Mouse (Mus musculus) lung, embryonic 16.5 days (tissue): ENCODE measurements at regions not wholly inside any gene's neighbourhood (a gene's known extent, or its start where the extent isn't known, plus 50 kb on each side); places are given as distances from the start of the nearest gene placed in this dataset.

Source experiments
- ATAC-seq: fragments of 200-750 bp; cut with Nextera tagmentation; 2 replicates; pipeline ENCODE4 v1.8.0; 2017; ENCODE audit warnings: low read depth, mild to moderate bottlenecking, moderate library complexity
- H3K27ac ChIP-seq: fragments of 300-500 bp; sonication (generic); 2 replicates; pipeline ENCODE4 v1.5.1; 2014; ENCODE audit warnings: mild to moderate bottlenecking, control low read depth, low read length
- H3K27me3 ChIP-seq: fragments of 300-500 bp; sonication (generic); 2 replicates; pipeline ENCODE4 v1.6.1; 2014; ENCODE audit warnings: low read depth, low read length, mixed read lengths; ENCODE audit not compliant: control insufficient read depth, insufficient read depth
- H3K36me3 ChIP-seq: fragments of 300-500 bp; sonication (generic); 2 replicates; pipeline ENCODE4 v1.6.1; 2014; ENCODE audit warnings: low read length; ENCODE audit not compliant: control insufficient read depth, insufficient read depth
- H3K4me1 ChIP-seq: fragments of 300-500 bp; sonication (generic); replicated peaks from 2 replicates; pipeline ENCODE4 v1.6.1; 2014; ENCODE audit warnings: low read length, mixed read lengths; ENCODE audit not compliant: control insufficient read depth, insufficient read depth
- H3K4me2 ChIP-seq: fragments of 300-500 bp; sonication (generic); 2 replicates; pipeline ENCODE4 v1.6.1; 2014; ENCODE audit warnings: low read depth, low read length, control low read depth
- H3K4me3 ChIP-seq: fragments of 300-500 bp; sonication (generic); 2 replicates; pipeline ENCODE4 v1.5.1; 2014; ENCODE audit warnings: mild to moderate bottlenecking, low read length, control low read depth
- H3K9ac ChIP-seq: fragments of 300-500 bp; sonication (generic); 2 replicates; pipeline ENCODE4 v1.6.1; 2014; ENCODE audit warnings: low read length, control low read depth
- H3K9me3 ChIP-seq: fragments of 300-500 bp; sonication (generic); 2 replicates; pipeline ENCODE4 v1.6.1; 2016; ENCODE audit warnings: low read length; ENCODE audit not compliant: control insufficient read depth
- WGBS: fragments of 180-500 bp; shearing (Covaris S2); extraction: QIAGEN DNeasy Blood & Tissue Kit; methylation state at CpG from one replicate; pipeline ENCODE4 v1.1.7; 2014; 5-methylcytosine and 5-hydroxymethylcytosine counted together

GRCm38 (mm10) chr9:30824056-30824625, 98.1 kb downstream of the Adamts15 start:
- ATAC-seq: peak; percentile 74

GRCm38 (mm10) chr9:30820806-30821375, 101.4 kb downstream of the Adamts15 start:
- Histone ChIP-seq H3K9ac (no peak overlapping the region), H3K27me3 (peaks cover 9% of the 10 kb centered on the region), H3K4me2 (no peak overlapping the region), H3K27ac (no peak overlapping the region), H3K4me3 (no peak overlapping the region), H3K36me3 (no peaks in the 10 kb centered on the region), H3K9me3 (no peaks in the 10 kb centered on the region), H3K4me1 (no peaks in the 10 kb centered on the region)
- WGBS: 71% methylated on average over 2 of the region's 2 CpGs
- ATAC-seq: peak; percentile 48; the same call in 1 of the 2 replicates

More at GRCm38 (mm10) chr9:30824056-30824625, 98.1 kb downstream of the Adamts15 start:
- Histone ChIP-seq H3K36me3 (no peaks in the 10 kb centered on the region), H3K27me3 (peaks cover 22% of the 10 kb centered on the region), H3K4me2 (no peak overlapping the region), H3K4me3 (no peak overlapping the region), H3K27ac (no peak overlapping the region), H3K9me3 (0 out of 2 replicates have a peak, but pooled peaks cover 3% of the 10 kb centered on the region), H3K4me1 (peaks cover 4% of the 10 kb centered on the region; the same call in 1 of the 2 replicates), H3K9ac (no peak overlapping the region)
- 31% methylated on average over 4 of the region's 4 CpGs for WGBS

GRCm38 (mm10) chr9:30813246-30813645, 109.0 kb downstream of the Adamts15 start:
- Histone ChIP-seq H3K9ac (no peak overlapping the region), H3K4me1 (peaks cover 9% of the 10 kb centered on the region; the same call in 1 of the 2 replicates), H3K4me3 (no peak overlapping the region), H3K27ac (no peak overlapping the region), H3K36me3 (no peaks in the 10 kb centered on the region), H3K27me3 (peaks cover 3% of the 10 kb centered on the region), H3K9me3 (no peaks in the 10 kb centered on the region), H3K4me2 (no peak overlapping the region)
- WGBS: 45% methylated on average over 4 of the region's 4 CpGs
- no peak for ATAC-seq

DNA sequence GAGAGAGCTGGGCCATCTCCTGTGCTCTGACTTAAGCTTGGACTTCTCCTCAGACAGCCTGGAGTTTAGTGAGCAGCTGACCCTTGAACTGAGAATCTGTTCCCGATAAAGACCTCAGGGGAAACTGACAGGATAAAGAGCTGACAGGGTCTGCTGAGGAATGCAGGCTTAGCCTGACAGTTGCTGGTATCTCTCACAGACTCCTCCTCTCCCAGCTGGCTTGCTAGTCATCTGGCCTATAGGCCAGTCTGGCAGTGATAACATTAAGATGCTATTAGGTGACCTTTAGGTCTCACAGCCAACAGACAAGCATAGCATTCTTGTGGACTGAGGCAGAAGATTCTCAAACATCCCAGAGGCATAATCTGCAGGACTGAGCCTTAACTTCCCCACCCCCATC, 111.4 kb downstream of the Adamts15 start:
- H3K9ac ChIP-seq: no peak overlapping the region
- H3K4me3 ChIP-seq: no peak overlapping the region
- H3K4me1 ChIP-seq: peaks cover 9% of the 10 kb centered on the region; the same call in 1 of the 2 replicates
- peak; percentile 15; the same call in 1 of the 2 replicates for ATAC-seq
- no peak overlapping the region for H3K27ac ChIP-seq
- H3K4me2 ChIP-seq: no peak overlapping the region
- H3K27me3 ChIP-seq: peaks cover 3% of the 10 kb centered on the region
- H3K9me3 ChIP-seq: no peaks in the 10 kb centered on the region
- H3K36me3 ChIP-seq: no peaks in the 10 kb centered on the region
- WGBS: 27% methylated on average over 1 of the region's 1 CpGs

DNA sequence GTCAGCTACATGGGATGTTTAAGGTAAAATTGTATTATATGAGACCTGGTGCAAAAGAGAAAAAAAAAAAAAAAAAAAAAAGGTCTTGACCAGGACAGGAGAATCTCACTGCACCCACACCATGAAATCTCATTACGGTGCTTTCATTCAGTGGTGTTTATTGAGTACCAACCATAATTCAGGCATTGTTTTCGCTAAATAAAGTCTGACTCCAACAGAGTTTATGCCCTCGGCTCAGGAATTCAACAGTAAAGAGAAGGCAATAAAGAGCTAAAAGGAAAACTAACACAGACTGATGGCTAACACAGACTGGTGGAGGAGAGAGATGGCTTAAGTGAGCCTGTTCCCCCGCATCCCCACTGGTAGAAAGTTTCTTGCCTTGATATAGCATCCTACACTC, 112.0 kb downstream of the Adamts15 start:
- no peak overlapping the region for H3K27ac ChIP-seq
- H3K9me3 ChIP-seq: no peaks in the 10 kb centered on the region
- no peaks in the 10 kb centered on the region for H3K36me3 ChIP-seq
- H3K9ac ChIP-seq: no peak overlapping the region
- WGBS: 75% methylated on average over 4 of the region's 4 CpGs
- no peak overlapping the region for H3K4me3 ChIP-seq
- peaks cover 3% of the 10 kb centered on the region for H3K27me3 ChIP-seq
- H3K4me2 ChIP-seq: no peak overlapping the region
- ATAC-seq: no peak
- H3K4me1 ChIP-seq: peaks cover 9% of the 10 kb centered on the region; the same call in 1 of the 2 replicates

DNA sequence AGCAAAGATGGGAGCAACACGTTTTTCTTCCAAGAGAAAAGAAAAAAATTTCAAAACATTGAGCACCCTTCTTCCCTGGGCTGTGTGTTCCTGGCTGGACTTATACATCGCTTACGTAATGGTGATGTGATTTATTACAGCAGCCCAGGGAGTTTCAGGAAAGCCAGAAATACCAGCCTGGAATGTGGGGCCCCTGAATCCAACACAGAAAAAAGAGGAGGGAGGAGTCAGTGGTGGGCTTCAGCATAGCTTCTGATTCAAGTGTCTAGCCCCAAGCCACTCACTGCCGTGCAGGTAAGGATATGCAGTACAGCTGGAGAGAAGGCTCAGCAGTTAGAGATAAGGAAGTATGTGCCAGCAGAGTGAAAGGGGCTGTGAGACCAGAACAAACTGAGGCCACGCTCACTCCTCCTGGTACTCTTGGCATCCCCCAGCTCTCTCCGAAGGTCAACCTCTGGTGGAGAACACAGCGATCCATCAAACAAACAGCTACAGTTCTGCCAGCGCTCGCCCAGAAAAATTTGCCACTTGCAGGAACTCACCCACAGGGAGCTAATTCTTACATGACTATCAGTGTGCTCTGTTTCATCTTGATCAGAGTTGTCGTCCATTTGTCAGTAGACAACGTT, 113.3 kb downstream of the Adamts15 start:
- Histone ChIP-seq H3K4me1 (peaks cover 12% of the 10 kb centered on the region; the same call in 1 of the 2 replicates), H3K9me3 (no peaks in the 10 kb centered on the region), H3K9ac (no peak overlapping the region; the same call in 1 of the 2 replicates), H3K36me3 (no peaks in the 10 kb centered on the region), H3K4me2 (0 out of 2 replicates have a peak overlapping the region, but pooled peaks have one; percentile 8), H3K27me3 (peaks cover 5% of the 10 kb centered on the region), H3K27ac (peak overlapping the region; percentile 51), H3K4me3 (no peak overlapping the region)
- 12% methylated on average over 11 of the region's 11 CpGs for WGBS
- ATAC-seq: peak; percentile 78

GRCm38 (mm10) chr9:30803755-30804532, 118.3 kb downstream of the Adamts15 start:
- no peak overlapping the region for H3K4me3 ChIP-seq
- no peaks in the 10 kb centered on the region for H3K36me3 ChIP-seq
- no peaks in the 10 kb centered on the region for H3K9me3 ChIP-seq
- H3K4me2 ChIP-seq: no peak overlapping the region
- 52% methylated on average over 10 of the region's 10 CpGs for WGBS
- H3K4me1 ChIP-seq: peaks cover 8% of the 10 kb centered on the region; the same call in 1 of the 2 replicates
- peak; percentile 51 for ATAC-seq
- peaks cover 3% of the 10 kb centered on the region; the same call in 1 of the 2 replicates for H3K27me3 ChIP-seq
- no peak overlapping the region for H3K9ac ChIP-seq
- H3K27ac ChIP-seq: 0 out of 2 replicates have a peak overlapping the region, but pooled peaks have one; percentile 28

- H3K4me3 ChIP-seq: no peak overlapping the region
- 61% methylated on average over 3 of the region's 3 CpGs for WGBS
- H3K4me1 ChIP-seq: peaks cover 4% of the 10 kb centered on the region; the same call in 1 of the 2 replicates
- no peaks in the 10 kb centered on the region for H3K9me3 ChIP-seq
- no peaks in the 10 kb centered on the region for H3K36me3 ChIP-seq
- no peak overlapping the region for H3K27ac ChIP-seq
- H3K27me3 ChIP-seq: peaks cover 3% of the 10 kb centered on the region; the same call in 1 of the 2 replicates
- no peak overlapping the region for H3K4me2 ChIP-seq
- H3K9ac ChIP-seq: no peak overlapping the region
- ATAC-seq: no peak
Observed at GRCm38 (mm10) chr9:30802826-30803225, 119.4 kb downstream of the Adamts15 start.
